Mouse (Mus musculus) 416B (cell line): ENCODE results near the gene Scyl3.

ENCODE experiments used
- DNase-seq: peaks from one replicate; pipeline ENCODE4 v3.0.0; 2011; ENCODE audit warnings: low read depth

Gene Scyl3

DNA sequence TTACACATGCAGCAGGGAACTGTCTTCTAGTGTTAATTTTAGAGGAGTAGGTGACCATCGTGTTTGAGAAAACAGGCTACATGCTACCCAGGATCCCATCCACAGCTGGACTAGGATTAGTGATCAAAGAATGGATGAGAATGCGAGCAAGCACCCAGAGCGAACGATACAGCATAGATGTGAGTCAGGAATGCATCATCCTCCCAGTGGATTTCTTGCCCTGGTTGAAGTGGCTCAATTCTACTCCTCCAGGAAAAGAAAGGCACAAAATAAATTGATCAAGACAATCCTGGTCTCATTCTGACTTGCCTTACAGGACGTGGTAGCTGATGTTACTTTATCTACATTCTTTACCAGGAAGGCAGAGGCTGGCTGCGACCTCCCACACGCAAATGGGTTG is at the start of gene Scyl3:
Scyl3 (plus strand) TSS at position 255 of the 400 bp plus-strand sequence.
- DNase-seq, result no peak

DNA sequence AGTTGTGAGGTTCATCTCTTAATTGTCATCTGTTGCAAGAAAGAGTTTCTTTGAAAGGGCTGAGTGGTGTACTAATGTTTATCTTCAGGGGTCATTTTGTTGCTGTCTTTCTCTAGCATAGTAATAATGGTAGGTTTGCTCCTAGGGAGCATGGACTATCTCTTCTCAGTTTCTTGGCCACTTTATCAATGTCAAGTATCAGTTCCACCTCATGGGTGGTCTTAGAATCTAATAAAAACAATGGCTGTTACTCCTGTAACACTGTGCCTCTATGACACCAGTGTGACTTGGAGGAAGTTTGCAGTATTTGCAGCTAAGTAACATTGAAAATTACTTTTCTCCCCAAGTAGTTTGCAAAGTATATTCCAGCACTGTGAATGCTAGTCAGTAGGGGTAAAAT is 39.3 kb upstream of the Scyl3 start:
- DNase-seq, result no peak

- DNase-seq, result no peak
These were observed 35.6 kb upstream of the Scyl3 start for GRCm38 (mm10) chr1:163893294-163893693.

DNA sequence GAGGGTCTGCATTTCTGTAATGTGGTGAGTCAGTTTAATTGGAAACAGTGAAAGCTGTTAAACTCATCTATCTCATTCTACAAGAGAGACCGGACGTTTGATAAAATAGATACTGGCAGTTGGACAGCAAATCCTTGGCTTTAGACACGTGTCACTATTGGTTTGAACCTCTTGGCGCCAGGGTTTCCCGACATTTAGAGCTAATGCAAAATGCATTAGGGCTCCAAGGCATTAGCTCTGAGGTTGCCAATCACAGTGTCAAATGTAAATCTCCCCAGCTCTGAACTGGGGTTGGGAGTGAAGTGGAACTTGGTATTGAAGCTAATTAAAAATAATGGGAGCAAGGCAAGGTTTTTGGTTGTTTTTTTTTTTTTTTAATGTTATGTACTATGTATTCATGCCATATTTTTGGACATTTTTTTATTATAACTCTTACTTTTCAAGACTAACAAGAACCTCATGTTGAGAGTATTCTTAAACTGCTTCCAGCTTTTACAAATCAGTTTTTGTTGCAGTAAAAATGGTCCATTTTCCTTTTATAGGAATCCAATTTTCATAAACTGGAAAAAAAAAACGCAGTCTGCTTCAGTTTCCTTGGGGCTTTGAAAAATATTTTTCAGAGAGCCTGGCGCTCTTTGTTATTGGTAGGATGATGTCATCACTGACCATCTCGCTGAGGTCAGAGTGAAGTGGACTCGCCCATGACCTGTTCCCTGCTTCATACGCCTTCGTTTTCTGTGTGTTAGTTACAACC is 34.9 kb upstream of the Scyl3 start:
- DNase-seq, result no peak

- peak; percentile 78 for DNase-seq
These were observed 30.6 kb upstream of the Scyl3 start for GRCm38 (mm10) chr1:163898291-163898764.

GRCm38 (mm10) chr1:163899575-163899974 is 29.3 kb upstream of the Scyl3 start:
- no peak for DNase-seq

- no peak for DNase-seq
These were observed 28.7 kb upstream of the Scyl3 start for GRCm38 (mm10) chr1:163900168-163900567.

- DNase-seq, result no peak
These were observed 25.5 kb upstream of the Scyl3 start for GRCm38 (mm10) chr1:163903411-163903810.

GRCm38 (mm10) chr1:163907007-163907811 is 21.7 kb upstream of the Scyl3 start:
- DNase-seq, result no peak

DNA sequence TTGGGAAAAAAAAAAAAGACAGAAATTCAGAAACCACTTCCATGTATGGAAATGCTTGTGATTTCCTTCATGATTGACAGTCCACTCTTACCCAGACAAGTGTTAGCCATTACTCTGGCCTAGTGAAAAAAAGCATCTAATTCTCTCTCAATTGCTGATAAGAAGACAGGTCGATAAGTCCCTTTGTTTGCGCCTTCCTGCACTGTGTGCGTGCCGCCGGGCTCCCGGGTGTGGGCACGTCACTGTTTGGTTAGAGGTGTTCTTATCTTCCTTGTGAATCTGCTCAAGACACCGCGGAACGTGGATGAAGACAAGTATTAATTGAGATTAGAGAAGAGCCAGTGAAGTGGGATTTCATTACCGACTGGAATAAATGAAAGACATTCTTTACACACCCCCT is 20.5 kb upstream of the Scyl3 start:
- no peak for DNase-seq

DNA sequence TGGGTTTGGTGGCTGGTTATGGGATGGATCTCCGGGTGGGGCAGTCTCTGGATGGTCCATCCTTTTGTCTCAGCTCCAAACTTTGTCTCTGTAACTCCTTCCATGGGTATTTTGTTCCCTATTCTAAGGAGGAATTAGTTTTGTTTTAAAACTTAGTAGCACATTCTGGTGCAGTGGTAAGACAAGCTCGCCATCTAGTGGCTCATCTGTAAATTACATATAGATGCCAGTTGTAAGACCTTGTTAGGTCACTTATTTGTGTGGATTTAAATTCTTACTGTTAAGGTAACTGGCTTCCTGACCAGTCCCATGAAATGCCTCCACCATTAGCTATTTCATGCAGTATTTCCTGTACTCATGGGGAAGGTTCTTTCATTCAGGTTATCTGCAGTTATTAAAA is 18.6 kb upstream of the Scyl3 start:
- peak; percentile 84 for DNase-seq

- no peak for DNase-seq
These were observed 18.1 kb upstream of the Scyl3 start for GRCm38 (mm10) chr1:163910785-163911184.

DNA sequence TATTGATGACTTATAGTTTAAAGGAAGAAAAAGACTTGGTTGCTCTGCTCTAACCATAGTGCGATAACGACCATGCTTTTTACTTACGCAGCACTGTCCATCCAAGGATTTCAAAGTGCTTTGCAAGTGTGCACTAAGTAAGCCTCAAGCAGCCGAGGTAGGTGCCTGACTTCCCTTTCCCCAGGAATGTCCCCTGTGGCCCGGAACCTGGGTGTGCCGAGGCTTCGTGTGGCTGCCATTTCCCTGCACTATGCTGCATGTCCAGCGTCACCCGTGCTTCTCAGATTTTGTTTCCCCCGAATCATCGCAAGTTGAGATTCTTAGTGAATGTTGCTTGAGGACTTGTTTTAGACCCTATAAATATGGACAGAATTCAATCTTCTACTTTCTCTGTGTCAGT is 16.9 kb upstream of the Scyl3 start:
- no peak for DNase-seq

GRCm38 (mm10) chr1:163917349-163918160 is 11.3 kb upstream of the Scyl3 start:
- DNase-seq, result no peak

DNA sequence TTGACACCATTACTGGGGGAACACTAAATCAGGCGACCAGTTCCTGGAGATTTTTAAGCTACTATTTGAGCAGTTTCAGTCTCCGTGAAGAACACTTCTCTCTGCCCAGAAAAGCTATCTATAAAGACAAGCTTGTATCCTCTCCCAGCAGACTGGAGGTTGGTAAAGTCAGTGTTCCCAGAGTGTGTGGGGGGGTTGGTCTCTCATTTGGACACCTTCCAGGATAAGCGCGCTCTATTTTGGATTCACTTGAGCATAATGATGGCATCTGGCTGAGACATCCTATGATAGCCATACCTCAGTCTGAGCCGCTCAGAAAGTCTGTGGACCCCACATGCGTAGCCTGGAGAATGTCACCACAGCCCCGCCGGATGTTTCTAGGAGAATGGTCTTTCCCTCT is 4.8 kb upstream of the Scyl3 start:
- DNase-seq, result no peak

- peak; percentile 91 for DNase-seq
These were observed 947 bp downstream of the Scyl3 start for GRCm38 (mm10) chr1:163929636-163930457.

DNA sequence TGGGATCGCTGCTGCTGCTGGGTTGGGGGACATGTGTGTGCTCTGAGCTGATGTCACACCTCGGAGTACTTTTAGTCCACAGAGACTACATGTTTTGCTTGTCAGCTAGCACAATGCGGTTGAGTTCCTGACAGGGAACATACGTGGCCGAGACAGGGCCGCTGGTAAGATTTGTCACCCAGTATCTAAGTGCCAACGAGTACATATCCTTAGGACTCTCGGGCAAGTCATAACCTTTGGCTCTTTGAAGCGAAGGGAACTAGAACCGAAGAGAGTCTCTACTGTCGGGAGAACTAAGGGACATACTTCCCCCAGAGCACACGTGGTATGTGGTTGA is 1.5 kb downstream of the Scyl3 start:
- peak; percentile 51 for DNase-seq

DNA sequence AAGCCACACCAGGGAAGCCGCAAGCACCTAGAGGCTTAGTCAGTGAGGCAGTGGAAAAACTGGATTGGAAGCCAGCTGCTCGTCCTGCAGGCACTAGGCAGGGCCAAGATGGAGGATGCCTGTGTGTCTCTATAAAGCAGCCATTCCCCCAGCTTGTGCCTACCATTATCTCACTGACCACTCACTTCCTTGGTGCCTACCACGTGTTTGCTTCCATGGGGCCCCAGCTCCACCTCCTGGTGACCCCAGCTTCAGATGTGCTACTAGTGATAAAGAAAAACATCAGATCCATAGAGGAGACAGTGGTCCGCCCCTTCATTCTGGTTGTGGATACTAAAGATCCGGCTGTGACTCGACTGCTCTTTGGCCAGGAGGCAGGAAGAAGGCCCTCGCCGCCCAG is 2.9 kb downstream of the Scyl3 start:
- no peak for DNase-seq

DNA sequence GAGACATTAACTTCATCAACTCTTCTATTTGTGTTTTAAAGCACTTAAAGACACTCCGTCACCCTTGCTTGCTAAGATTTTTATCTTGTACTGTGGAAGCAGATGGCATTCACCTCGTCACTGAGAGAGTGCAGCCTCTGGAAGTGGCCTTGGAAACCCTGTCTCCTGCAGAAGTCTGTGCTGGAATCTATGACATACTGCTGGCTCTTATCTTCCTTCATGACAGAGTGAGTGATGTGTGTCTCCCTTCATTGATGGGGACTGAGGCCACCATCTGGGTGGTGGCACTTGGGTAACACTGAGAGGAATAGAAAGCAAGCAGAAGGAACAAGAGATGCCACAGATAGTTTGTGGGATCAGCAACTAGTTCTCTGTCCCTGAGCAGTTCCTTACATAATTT is 5.7 kb downstream of the Scyl3 start:
- no peak for DNase-seq

DNA sequence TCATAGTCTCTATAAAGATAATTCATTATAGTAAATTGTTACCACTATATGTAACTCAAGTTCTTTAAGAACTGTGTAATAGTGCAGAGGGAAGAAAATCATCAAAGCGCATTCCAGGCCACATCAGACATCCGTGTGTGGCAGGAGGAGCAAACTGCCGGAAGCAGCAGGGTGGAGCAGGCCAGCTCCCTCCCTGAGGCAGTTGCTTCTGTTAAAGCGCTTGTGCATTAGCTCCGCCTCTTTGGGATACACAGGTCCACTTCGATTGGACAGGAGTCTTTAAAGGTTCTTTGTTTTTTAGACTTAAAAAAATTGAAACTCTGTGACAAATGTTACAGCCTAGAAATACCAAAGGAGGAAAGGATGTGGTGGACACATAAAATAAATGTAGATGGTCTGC is 13.2 kb downstream of the Scyl3 start:
- no peak for DNase-seq

DNA sequence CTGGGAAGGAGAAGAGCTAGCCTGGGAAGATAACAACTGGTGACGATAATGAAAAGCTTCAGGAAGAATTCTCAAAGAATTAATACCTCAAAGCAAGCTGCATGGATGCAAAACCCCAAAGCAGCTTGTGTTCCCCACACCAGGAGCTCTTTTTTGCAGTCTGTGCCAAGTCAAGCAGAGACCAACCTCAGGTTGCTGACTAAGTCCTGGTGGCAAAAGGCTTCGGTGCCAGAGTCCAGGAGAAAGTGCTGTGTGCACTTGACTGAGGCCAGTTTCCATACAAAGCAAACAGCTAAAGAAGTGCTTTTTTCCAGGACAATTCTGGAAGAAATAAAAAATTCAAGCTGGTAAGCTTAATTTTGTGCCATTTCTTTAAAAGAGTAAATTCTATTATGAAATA is 24.5 kb downstream of the Scyl3 start:
- DNase-seq, result no peak

DNA sequence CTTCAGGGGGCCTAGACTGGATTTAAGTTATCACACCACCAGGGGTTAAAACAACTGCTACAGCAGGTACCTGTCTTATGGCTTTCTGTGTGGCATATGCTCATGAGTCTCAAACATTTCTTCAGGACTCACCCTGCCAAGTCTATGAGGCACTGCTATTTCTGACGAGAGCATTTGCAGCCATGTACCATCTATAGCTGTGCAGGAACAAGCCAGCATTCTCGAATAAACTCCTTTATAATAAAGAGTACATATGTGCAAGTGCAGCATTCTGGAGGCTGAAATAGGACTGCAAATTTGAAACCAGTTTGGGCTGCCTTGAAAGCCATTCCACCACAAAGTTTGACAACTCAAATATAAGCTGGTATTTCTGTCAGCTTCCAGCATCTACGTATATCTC is 29.1 kb downstream of the Scyl3 start:
- no peak for DNase-seq
